19 mouse cellular contexts compared by ENCODE assay signal in genomic region chr10:14231464-14231863, GRCm38 (mm10).
DNase-seq lines count a peak whose midpoint lies in the region; ATAC-seq and TF ChIP-seq lines count a peak whose summit lies in the region.
"Had no signal": no experiment of that assay in that cellular context is flagged by ENCODE, and none has a peak within 500 bp of the region (broad histone marks: within the 10 kb centered on the region; RNA-seq: fewer than 3 reads in every experiment).

No protein-coding gene starts in this region.

- DNase-seq in layer of hippocampus, adult 9-11 months = no peak
- DNase-seq: adrenal gland, adult 2 months; adrenal gland, adult 8-10 months; adrenal gland, postnatal 10 days; adrenal gland, postnatal 14 days; adrenal gland, postnatal 25 days; adrenal gland, postnatal 36 days; B cell, adult 2 months; cerebellum, adult 11 months; cerebellum, adult 11-12 months; cerebellum, adult 18-20 months had no signal

- H3K9ac ChIP-seq in intestine, embryonic 15.5 days = no peak overlapping the region
- no peak overlapping the region for H3K9ac ChIP-seq in intestine, postnatal 0 days (ENCODE audit: low read depth, low read length)
- no peak overlapping the region for H3K9ac ChIP-seq in intestine, embryonic 16.5 days (ENCODE audit: low read depth, low read length)

- H3K27me3 ChIP-seq in intestine, embryonic 15.5 days (replicated peaks) = no peaks in the 10 kb centered on the region
- no peaks in the 10 kb centered on the region for H3K27me3 ChIP-seq in intestine, postnatal 0 days (replicated peaks; ENCODE audit: control insufficient read depth, insufficient read depth, low read length)
- no peaks in the 10 kb centered on the region for H3K27me3 ChIP-seq in intestine, embryonic 16.5 days (replicated peaks; ENCODE audit: control insufficient read depth, insufficient read depth, low read length)
- H3K27me3 ChIP-seq: CH12.LX had no signal

- no peak for TF ChIP-seq CTCF in intestine, postnatal 0 days (IDR thresholded peaks at IDR 0.05; ENCODE audit: low read depth)

- WGBS in intestine, embryonic 15.5 days = 35% methylated on average over 1 of the region's 1 CpGs
- whole genome bisulfite sequencing in intestine, postnatal 0 days = 15% methylated on average over 1 of the region's 1 CpGs
- 32% methylated on average over 1 of the region's 1 CpGs for WGBS in intestine, embryonic 16.5 days

- H3K36me3 ChIP-seq in intestine, embryonic 15.5 days = no peaks in the 10 kb centered on the region
- no peaks in the 10 kb centered on the region for H3K36me3 ChIP-seq in intestine, postnatal 0 days (ENCODE audit: control insufficient read depth, insufficient read depth)
- no peaks in the 10 kb centered on the region for H3K36me3 ChIP-seq in intestine, embryonic 16.5 days (ENCODE audit: control insufficient read depth, insufficient read depth, low read length)
- H3K36me3 ChIP-seq: G1E had no signal

- no peak overlapping the region for H3K27ac ChIP-seq in intestine, embryonic 15.5 days
- H3K27ac ChIP-seq in intestine, postnatal 0 days (ENCODE audit: low read depth, low read length) = no peak overlapping the region
- no peak overlapping the region for H3K27ac ChIP-seq in intestine, embryonic 16.5 days (ENCODE audit: low read length)

- no peak overlapping the region for H3K4me3 ChIP-seq in intestine, embryonic 15.5 days (replicated peaks)
- H3K4me3 ChIP-seq in intestine, postnatal 0 days (ENCODE audit: low read depth, low read length) = no peak overlapping the region
- no peak overlapping the region for H3K4me3 ChIP-seq in intestine, embryonic 16.5 days (ENCODE audit: low read length)

- peak; percentile 69 for ATAC-seq in intestine, embryonic 15.5 days
- no peak for ATAC-seq in intestine, postnatal 0 days
- ATAC-seq in intestine, embryonic 16.5 days = peak; percentile 80
- ATAC-seq: activated CD4-positive, CD25-positive, alpha-beta regulatory T cell, adult 4 months; CD4-positive, CD25-positive, alpha-beta regulatory T cell, adult 4 months; Patski had no signal

- no peaks in the 10 kb centered on the region for H3K4me1 ChIP-seq in intestine, embryonic 15.5 days (replicated peaks)
- H3K4me1 ChIP-seq in intestine, postnatal 0 days (replicated peaks; ENCODE audit: control insufficient read depth, insufficient read depth, low read length) = no peaks in the 10 kb centered on the region
- H3K4me1 ChIP-seq in intestine, embryonic 16.5 days (ENCODE audit: control insufficient read depth, insufficient read depth, low read length) = no peaks in the 10 kb centered on the region

- H3K4me2 ChIP-seq in intestine, embryonic 15.5 days (replicated peaks) = no peak overlapping the region
- H3K4me2 ChIP-seq in intestine, postnatal 0 days (replicated peaks; ENCODE audit: low read depth) = no peak overlapping the region
- H3K4me2 ChIP-seq in intestine, embryonic 16.5 days (ENCODE audit: low read depth, low read length) = no peak overlapping the region

- H3K9me3 ChIP-seq in intestine, embryonic 15.5 days = no peaks in the 10 kb centered on the region
- H3K9me3 ChIP-seq in intestine, postnatal 0 days (ENCODE audit: control insufficient read depth) = no peaks in the 10 kb centered on the region
- H3K9me3 ChIP-seq in intestine, embryonic 16.5 days (ENCODE audit: control insufficient read depth, low read length) = no peaks in the 10 kb centered on the region
- H3K9me3 ChIP-seq: G1E had no signal
